Mouse (Mus musculus) right cerebral cortex, postnatal 36 days (tissue): Measurements from ENCODE around the gene Pum1.
A peak's percentile ranks its signal among the peaks of the same experiment; 100 is the strongest.
"Not testable (repeated sequence)": the region's sequence is repeated elsewhere in the genome, so short reads cannot be mapped to it uniquely, and the experiment has no call there.

Source experiments
- DNase-seq, 2 experiments: peaks; one replicate each; pipeline ENCODE4 v3.0.0; 2022; ENCODE audit warnings: low spot score in 2 of 2, mixed read lengths in 1 of 2

The Pum1 gene

GRCm38 (mm10) chr4:130662979-130663725 lies at the start of gene Pum1:
Gene Pum1 (plus strand): TSS chr4:130663321.
- DNase-seq = peak; percentile 82 to 86

- DNase-seq = no peak
Observed at GRCm38 (mm10) chr4:130629391-130629790, 33.7 kb upstream of the Pum1 start.

DNA sequence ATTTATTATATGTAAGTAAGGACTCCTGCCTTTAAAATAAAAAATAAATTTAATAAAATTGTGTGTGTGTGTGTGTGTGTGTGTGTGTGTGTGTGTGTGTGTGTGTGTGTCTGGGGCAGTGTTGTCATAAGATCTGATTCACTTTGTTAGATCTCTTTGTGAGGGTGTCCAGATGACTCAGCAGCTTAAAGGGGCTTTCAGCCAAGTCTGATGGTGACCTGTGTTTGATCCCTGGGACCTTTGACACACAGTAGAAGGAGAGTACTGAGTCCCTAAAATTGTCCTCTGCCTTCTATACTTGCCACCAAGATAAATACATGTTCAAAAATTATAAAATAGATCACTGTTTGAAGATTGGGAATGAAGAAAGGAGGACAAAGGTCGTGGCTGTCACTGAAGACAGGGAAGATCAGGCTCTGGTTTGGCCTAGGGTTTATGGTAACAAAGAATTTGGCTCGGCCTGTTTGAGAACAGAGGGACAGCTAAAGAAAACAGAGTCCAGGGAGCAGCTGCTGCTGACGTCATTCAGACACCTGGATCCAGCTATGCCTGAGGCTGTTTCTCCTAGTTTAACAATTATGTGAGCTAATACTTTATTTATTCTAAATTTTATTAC lies 32.8 kb upstream of the Pum1 start:
- DNase-seq = no peak

- not testable (repeated sequence) for DNase-seq
Observed at GRCm38 (mm10) chr4:130635076-130635475, 28.0 kb upstream of the Pum1 start.

- no peak for DNase-seq
Observed at GRCm38 (mm10) chr4:130636761-130637160, 26.4 kb upstream of the Pum1 start.

- no peak for DNase-seq
Observed at GRCm38 (mm10) chr4:130637488-130638422, 25.4 kb upstream of the Pum1 start.

GRCm38 (mm10) chr4:130640031-130640717 lies 22.9 kb upstream of the Pum1 start:
- DNase-seq = no peak

- DNase-seq = no peak
Observed at GRCm38 (mm10) chr4:130642468-130642867, 20.7 kb upstream of the Pum1 start.

GRCm38 (mm10) chr4:130645426-130645825 lies 17.7 kb upstream of the Pum1 start:
- no peak for DNase-seq

DNA sequence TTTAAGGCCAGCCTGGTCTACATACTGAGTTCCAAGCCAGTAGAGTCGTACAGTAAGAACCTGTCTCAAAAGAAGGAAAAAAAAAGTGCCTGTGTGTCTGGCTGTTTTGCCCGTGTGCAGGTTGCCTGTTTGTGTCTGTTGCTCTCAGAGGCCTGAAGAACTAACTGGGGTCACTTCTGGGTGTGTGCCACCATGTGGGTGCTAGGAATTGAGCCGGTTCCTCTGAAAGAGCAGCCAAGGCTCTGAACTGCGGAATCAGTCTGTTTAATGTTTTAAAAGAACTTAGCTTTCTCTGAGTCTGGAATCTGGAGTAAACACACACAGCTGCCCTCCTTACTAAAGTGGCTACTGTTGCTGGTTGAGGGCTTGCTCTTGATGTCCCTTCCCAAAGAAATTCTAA lies 11.8 kb upstream of the Pum1 start:
- DNase-seq = no peak

DNA sequence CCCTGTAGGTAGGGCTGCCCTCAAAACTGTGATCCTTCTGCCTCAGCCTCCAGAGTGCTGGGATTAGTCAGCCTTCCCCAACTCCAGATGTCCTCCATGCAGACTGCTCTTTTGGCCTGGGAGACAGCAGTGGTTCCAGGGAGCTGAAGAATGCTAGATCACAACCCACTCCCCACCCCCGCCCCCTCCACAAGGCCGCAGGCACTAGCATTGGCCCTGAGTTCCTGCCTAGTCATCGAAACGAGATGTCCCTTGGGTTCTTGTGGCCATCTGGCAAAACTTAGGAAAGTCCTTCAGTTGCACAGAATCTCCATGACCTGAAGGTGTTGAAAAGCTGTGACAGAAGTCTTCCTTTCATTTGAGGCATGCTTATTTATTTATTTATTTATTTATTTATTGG lies 10.6 kb upstream of the Pum1 start:
- DNase-seq = no peak

DNA sequence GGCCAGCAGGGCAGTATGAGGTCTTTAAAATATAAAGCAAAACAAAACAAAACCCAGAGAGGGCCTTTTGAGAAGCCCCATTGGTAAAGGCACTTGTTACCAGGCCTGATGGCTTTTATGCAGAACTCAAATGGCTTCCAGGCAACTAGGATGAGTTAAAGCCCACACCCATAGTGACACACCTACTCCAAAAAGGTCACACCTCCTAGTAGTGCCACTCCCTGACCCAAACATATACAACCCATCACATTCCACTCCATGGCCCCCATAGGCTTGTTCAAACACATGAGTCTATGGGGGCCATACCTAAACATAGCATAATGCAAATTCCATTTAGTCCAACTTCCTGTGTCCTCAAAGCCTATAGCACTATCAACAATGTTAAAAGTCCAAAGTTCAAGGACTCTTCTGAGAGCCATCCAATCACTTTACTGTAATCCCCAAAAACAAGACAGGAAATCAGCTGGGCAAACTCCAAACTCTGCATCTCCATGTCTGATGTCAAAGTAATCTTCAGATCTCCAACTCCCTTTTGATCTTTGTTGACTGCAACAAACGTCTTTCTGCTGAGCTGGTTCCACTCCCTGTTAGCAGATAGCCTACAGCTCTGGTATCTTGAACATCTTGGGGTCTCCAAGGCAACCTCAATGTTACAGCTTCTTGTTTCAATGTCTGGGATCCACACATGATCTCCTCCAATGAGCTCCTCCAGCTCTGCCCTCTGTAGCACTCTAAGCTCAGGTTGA lies 5.1 kb upstream of the Pum1 start:
- no peak for DNase-seq

DNA sequence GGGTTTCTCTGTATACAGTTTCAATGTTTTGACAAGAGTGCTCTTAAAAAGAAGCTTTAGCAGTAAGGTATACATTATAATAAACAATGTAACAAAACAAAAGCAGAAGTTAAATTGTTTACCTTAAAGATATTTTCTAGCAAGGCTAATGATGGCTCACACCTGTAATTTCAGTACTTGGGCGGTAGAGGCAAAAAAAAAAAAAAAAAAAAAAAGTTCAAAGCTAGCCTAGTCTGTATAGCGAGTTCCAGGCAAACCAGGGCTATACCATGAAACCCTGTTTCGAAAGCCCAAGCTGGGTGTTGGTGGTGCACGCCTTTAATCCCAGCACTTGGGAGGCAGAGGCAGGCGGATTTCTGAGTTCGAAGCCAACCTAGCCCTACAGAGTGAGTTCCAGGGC lies 3.7 kb upstream of the Pum1 start:
- no peak for DNase-seq

DNA sequence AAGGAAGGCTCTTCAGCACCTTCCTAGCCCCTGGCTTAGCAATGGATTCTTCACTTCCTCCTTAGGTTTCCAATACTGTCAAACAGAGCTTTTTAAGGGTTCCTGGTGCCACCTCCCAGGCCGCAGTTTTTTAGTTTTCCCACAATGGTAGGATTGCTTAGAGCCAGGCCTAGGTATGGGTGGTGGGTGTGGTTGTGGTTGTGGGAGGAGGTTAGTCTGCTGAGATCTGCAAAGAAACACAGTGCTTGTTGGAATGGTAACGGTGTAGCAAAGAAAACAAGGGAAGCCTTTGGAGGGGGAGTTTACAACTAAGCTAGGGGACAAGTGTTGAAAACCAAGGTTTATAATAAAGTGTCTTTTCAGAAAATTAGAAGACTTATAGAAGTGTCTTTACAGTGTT lies 3.0 kb upstream of the Pum1 start:
- DNase-seq = no peak

DNA sequence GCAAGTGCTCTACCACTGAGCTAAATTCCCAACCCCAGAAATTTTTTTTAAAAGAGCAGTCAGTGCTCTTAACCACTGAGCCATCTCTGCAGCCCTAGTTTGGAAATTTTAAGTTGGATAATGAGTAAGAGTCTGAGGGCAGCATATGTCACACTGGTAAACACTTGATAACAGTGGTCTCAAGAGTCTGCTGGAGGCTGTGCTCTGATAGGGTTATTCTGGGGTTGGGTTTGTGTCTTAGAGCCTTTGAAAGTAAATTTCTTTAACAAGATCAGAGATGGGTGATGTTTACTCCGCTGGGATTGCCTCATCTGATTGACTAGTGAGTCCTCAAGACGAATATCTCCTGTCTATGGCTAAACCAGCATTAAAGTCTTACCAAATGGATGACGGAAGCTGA lies 2.0 kb upstream of the Pum1 start:
- no peak for DNase-seq

DNA sequence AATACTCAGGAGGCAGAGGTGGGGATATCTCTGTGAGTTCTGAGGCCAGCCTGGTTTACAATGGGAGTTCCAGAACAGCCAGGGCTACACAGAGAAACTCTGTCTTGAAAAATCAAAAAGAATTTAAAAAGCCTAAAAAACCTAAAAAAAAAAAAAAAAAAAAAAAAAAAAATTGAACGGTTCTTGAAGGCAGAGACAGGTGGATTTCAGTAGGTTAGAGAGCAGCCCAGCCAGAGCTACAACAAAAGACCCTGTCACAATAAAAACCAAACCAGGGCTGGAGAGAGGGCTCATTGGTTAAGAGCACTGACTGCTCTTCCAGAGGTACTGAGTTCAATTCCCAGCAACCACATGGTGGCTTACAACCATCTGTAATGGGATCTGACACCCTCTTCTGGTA lies 816 bp upstream of the Pum1 start:
- DNase-seq = not testable (repeated sequence)

DNA sequence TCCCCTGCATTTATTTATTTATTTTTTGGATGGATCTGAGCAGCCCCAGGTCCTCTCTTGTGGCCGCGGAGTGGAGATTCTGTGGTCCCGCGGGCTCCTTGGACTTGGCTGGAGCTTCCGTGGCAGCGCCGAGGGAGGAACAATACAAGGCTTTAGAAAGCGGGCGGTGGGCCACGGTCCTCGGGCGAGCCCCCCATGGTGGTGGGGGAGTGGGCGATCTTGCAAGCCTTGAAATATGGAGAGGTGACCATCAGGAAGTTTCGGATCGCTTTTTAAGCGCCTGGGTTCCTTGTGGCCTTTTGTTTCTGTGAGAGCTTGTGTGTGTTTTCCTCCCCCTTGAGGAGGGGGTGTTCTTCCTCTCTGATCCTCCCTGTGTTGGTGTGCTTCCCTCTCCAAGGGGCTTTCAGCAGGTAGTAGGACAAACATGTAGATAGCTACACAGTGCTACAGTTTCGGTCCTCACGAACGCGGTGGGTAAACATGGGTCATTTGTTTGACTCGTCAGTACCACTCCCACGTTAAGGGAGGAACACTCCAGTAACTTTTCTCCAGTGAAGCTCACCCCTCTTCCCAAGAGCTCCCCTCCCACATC lies 785 bp downstream of the Pum1 start:
- DNase-seq = peak; percentile 3 to 24

DNA sequence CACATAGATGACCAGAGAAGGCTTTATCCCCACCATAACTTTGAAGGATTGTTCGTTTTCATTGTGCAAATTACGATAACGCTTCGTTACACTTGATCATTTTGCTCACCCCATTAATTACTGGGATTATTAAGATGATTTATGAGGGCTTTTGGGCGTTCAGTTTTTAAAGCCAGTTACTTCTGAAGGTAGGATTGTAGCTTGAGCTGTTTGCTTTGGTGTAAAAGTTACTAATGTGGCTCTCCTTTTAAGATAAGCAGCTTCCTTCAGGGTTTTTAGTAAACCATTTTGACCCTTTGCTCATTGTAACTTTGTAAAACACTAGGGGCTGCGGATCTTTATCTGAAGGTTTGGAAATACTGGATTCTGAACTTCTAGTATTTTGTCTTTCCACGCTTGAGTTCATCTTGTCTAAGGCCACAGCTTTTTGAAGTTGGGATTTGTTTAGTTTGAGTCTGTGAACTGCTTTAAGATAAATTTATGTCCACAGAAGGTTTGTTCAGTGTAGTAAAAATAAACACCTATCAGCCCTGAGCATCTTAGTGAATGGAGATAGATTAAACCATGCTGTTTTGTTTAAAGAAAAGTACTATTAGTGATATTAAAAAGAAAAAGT lies 1.4 kb downstream of the Pum1 start:
- no peak for DNase-seq

GRCm38 (mm10) chr4:130665176-130665575 lies 2.1 kb downstream of the Pum1 start:
- DNase-seq = no peak

DNA sequence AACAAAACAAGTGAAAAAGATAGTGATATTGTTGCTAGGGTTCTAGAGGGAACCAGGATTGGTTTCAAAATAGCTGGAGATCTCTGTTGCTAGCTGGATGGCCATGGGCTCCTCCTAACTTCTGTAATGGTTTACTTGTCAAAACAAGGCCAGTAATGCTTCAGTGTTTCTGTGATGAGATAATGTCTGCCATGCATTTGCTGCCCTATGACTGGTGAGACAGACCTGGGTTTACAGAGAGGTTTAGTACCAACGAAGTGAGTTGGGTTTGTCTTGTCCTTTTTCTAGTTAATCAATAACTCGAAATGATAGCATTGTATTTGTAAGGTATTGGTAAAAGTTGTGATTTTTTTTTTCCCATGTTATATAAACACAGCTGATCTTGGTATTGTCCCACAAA lies 4.6 kb downstream of the Pum1 start:
- DNase-seq = no peak
